Mouse (Mus musculus) left cerebral cortex, adult 9 months (tissue): Measurements from ENCODE around the gene Ttc8.

Experiments used
- DNase-seq, 2 experiments: peaks; one replicate each; pipeline ENCODE4 v3.0.0; 2022; ENCODE audit warnings: low spot score in 2 of 2

Ttc8 gene

DNA sequence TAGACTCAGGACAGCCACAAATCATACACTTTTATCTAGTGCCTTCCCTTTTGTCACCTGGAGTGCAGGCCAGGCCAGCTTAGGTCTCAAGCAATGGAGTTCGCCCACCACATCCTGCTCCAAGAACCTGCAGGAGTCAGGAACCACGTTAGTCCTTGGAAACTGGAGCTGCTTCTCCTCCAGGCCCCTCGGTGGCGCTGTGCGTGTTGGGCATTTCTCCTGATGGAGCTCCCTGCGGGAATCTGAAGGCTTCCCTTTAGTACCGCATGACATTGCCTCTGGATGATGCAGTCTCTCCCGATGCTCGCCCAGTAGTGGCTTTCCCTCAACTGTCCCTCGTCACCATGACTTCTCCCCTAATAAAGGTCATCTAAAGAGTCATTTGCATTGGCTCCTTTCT is 53.1 kb downstream of the Ttc8 start:
- DNase-seq, result no peak

DNA sequence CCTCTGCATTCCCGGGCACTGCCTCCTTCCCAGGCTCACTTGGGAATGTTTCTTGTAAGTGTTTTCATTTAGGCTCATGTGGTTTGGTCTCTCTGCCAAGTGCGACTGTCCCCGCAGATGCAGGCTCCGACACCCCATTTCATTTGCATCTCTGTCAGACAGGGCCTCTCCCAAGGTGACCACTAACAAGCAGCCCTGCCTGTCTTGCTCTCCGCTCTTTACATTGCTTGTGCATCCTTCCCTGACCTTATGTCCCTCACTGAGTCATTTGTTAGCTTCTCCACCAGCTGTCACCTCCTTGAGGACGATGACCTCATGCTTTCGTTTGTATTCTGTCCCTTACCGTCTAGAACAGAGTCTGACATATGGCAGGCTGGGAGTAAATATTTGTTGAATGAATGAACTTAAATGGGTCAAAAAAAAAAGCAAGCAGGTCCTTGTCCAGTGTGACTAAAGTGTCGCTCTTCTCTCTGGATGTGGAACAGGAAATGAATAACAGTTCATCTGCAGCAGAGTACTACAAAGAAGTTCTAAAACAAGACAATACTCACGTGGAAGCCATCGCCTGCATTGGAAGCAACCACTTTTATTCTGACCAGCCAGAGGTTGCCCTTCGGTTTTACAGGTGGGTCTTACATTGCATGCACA is 53.9 kb downstream of the Ttc8 start:
- DNase-seq, result no peak

DNA sequence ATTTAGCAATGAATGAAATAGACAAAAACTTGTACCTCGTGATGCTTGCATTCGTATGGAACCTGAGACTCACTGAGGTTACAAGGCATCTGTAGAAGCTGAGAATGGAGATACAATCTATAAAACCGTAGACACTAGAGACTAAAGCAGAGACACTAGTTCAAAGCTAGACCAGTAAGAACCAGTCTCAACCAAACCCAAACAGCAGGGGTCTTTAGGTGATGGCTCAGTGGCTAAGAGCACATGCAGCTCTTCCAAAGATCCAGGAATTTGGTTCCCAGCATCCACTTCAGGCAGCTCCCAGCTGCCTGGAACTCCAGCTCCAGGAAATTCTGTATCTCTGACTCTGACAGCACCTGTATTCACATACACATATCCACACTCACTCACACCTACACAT is 60.7 kb downstream of the Ttc8 start:
- DNase-seq, result no peak

DNA sequence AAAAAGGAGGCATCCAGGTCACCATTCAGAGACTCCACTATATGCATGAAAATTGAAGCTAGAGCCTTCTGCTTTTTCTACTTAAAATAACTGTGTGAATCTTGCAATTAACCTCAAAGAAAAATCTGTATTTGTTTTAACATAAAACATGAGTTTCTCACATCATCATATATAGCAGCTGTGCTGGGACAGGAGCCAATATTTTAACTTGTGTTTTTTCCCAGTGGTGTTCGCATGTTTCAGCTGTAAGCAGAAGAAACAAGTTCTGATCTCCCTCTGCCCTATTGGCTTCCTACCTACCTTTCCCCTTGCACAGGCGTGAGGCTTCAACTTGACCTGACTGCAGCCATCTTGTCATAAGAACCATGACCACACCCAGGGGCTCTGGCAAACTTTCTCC is 64.4 kb downstream of the Ttc8 start:
- no peak for DNase-seq

DNA sequence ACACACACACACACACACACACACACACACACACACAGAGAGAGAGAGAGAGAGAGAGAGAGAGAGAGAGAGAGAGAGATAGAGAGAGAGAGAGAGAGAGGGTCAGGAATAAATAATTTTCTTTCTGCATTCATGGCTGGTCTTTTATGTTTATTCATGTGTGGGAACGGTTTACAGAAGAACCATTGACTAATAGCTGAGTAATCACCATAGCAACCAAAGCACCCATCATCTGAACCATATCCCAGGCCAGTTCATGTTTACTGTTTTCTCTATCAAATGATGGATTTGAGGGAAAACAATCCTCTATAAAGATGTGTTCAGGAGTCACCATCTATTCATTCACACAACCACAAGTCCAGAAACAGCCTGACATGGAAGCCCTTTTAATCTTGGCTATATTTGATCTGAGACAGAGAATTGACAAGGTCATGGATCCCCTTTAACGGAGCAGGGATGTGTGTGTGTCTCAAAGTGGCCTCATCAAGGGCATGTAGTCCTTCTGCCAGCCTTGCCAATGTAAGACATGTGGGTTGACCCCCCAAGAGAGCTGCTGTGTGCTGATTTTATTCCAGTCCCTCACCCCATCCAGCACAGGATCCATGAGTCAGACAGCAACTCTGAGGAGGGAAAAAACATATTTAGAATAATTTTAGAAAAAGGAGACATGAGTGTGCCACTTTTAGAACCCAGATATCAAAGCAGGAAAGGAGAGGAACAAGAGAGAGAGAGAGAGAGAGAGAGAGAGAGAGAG is 70.9 kb downstream of the Ttc8 start:
- peak in 1 of 2 experiments; percentile 44 for DNase-seq

DNA sequence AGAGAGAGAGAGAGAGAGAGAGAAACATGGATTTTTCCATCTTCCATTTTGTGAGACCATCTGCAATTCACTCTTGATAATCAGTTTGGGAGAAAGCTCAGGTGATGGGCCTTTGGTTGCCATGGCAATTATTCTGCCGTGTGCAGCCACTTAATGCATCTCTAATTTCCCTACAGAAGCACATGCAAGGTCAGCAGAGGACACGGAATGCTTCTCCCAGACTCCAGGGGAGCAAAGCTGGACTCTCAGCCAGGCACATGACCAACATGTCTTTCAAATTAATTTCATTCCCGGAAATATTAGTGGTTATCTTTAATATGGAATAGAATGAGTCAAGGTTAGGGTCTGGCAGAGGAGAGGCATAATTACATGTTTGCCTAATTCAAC is 71.4 kb downstream of the Ttc8 start:
- no peak for DNase-seq

DNA sequence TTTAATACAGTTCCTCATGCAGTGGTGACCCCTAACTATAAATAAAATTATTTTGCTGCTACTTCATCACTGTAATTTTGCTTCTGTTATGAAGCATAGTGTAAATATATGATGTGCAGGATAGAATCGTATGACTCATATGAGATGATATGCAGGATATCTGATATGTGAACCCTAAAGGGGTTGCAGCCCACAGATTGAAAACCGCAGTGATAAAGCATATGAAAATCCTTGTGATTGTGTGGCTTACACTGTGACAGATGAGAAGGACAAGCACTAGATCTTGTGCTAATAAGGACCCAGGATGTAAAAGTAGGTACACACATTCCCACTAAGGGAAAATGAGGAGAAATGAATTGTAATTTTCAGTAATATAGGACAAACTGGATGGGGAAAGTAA is 73.4 kb downstream of the Ttc8 start:
- DNase-seq, result no peak

DNA sequence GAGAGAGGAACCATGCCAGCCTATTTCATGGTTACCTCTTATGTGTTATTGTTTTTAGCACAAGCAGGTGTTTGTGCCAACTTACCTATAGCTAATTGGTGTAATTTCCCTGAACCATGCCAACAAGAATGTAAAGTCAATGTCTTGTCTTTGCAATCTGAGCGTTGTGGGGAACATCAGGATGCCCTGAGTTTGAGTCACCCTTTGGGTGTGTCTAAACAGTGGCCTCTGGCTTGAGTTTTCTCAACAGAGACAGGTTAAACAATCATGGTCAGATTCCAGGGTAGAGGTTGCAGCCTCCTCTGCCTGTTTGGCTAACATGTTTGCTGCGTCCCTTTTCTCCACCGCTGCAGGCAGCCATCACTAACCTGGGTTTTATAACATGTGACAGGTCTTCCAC is 74.0 kb downstream of the Ttc8 start:
- no peak for DNase-seq

DNA sequence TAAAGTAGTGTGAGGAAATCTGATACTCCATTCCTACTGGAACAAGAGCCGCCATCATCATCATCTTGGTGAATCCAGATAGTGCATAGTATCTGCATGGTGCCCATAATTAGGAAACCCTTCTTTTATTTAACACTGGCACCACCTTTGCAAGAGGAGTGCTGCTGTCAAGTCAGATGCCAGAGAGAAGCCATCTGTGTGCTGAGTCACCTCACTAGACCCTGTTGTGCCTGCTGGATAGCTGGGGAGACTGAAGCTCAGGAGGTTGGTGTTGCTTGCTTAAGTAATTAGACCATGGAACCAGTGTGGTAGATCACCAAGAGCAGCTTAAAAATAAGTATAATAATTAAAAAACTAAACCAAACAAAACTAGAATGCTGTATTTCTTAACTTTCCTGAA is 75.5 kb downstream of the Ttc8 start:
- no peak for DNase-seq

DNA sequence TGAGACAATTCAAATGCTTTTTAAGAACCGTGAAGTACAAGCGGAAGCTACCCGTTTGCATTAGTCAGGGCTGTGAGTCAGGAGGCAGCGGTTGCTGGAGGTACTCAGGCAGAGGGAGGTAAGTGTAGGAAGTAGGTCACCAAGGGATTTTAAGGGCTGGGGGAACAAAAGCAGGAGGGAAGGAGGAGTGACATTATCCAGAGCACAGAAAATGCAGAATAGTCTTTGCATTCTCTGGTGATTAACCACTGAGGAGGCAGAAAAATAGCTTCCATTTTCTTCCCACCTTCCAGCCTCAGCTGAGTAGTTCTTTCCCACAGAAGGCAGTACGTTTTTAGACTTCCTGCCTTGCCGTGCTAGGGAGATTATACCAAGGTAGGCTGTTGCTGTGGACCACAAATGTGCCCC is 76.2 kb downstream of the Ttc8 start:
- peak; percentile 60 to 68 for DNase-seq

DNA sequence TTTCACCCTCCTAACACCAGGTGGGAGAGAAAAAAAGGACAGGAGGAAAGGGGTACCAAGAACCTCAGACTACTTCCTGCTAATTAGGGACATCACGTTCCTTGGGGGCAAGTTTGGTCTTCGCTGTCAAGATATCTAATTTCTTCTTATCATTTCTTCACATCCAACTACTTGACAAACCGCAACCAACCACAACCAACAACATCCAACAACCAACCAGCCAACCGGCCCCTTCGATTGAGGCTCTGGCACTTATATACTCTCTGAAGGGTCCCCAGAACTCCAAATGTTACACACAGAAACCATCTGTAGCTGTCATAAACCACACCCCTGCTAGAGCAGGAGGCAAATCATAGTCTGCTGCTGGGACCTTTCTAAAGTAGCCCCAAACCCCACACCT is 76.7 kb downstream of the Ttc8 start:
- DNase-seq, result no peak

DNA sequence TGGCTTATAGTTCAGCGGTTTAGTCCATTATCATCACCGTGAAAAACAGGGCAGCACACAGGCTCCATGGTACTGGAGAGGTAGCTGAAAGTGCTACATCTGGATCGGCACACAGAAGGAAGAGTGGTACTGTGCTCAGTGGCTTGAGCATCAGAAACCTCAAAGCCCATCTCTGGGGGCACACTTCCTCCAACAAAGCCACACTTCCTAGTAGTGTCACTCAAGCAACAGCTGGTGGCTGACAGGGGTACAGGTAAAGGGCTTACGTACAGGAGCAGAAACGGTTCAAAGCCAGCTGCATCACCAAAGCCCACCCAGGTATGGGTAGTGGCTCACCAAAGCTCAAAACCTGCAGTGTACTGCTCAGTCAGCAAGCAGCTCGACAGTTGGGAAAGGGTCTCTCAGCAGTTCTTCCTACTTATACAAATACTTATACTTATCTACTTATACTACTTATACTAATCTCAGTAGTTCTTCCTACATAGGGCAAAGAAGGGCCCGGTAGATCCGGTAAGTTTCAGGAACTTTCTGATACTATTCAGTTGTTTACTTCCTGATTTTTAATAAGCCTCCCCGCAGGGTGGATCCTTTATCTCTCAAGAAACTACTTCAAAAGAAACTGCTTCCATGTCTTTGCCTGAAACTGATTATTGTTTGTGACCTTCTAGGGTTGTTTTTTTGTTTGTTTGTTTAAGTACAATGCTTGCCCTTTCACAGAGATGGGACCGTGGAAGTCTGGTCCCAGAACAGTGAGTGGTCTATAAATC is 78.5 kb downstream of the Ttc8 start:
- no peak for DNase-seq

DNA sequence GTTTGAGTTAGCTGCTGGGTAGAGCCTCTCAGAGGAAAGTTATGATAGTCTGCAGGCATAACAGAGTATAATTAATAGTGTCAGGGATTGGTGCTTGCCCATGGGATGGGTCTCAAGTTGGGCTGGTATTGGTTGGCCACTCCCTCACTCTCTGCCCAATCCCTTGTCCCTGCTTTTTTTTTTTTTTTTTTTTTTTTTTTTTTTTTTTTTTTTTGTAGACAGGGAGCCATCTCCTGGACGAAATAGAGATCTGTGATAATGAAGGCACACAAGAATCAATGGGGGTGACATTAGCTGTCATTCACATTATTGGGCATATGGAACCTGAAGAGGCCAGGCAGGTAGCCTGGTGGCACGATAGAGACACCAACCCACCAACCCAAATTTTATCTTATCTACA is 79.9 kb downstream of the Ttc8 start:
- no peak for DNase-seq

DNA sequence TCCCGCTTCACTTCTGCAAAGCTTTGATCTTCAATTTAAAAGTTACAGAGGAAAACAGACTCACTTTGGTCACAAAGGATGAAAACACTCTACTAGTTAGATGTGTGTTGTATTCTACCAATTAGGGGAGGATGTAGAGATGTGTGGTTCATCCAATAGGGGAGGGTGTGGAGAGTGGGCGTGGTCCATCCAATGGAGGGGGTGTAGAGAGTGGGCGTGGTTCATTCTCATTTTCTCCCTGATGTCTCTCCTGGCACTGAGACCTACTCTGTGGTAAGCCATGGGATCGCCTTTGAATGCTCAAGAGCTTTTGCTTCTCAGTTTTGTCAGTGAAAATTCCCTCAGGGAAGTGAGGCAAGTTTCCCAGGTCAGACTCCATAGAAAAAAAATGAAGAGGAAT is 82.7 kb downstream of the Ttc8 start:
- DNase-seq, result no peak

DNA sequence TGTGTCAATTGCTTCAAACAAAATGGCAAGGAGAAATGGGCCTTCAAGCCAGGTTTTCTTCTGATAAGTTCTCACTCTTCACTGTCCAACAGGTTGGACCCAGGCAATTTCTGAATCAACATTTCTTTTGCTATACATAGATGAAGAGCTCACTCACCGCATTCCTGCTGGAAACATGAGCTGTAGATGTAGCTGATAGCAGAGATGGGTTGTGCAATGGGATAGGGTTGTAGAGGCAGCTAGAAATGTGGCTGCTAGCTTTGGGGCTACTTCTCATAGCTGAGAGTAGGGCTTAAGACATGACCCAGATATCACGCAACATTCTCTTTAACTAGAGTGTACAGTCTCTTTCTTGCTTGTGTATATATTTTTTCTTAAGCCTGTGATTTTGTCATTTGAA is 84.4 kb downstream of the Ttc8 start:
- DNase-seq, result no peak

DNA sequence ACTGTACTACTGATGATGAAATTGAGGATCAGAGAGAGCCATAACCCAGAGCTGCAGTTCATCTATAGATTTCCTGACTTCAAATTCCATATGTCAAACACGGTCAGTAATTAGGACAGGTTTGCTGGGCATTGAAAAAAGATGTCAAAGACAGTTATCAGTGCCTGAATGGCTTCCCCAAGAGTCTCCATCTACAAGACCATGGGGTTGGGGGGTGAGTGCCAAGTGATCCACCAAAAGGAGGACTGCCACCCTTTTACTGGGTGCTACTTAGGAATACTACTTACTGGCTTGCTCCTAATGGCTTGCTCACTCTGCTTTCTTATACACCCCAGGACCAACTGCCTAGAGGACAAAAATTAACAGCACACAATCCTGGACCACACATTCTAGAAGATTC is 88.4 kb downstream of the Ttc8 start:
- no peak for DNase-seq

DNA sequence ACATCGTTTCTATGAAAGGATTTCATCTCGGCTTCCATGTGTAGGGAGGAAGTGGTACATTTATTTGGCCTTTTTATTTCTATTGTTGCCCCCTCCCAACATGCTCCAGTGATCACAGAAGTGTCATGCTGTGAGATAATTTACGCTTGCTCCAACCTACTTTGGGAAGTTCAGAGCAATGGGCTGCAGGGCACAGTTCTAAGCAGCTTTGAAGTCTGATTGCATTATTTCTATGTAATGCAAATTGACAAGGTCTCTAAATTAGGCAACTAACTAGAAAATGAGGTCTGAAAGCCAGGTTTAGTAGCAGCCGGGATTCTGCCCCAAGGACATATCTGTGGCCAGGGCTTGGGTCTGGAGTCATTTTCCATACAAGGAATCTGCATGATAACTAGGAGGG is 89.1 kb downstream of the Ttc8 start:
- DNase-seq, result no peak

DNA sequence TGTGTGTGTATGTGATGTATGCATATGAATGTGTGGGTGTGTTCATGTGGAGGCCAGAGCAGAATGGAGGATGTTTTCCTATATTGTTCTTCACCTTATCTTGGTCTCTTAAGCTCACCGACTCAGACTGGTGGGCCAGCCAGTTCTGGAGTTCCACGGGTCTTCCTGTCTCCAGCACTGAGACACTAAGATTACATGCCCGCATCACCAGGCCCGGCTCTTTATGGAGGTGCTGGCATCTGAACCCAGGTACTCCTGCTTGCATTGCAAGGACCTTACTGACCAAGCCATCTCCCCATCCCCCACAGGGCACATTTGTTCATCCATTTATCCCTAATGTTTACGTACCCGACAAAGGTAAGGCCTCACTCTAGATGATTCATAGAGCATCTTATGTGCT is 89.7 kb downstream of the Ttc8 start:
- no peak for DNase-seq

DNA sequence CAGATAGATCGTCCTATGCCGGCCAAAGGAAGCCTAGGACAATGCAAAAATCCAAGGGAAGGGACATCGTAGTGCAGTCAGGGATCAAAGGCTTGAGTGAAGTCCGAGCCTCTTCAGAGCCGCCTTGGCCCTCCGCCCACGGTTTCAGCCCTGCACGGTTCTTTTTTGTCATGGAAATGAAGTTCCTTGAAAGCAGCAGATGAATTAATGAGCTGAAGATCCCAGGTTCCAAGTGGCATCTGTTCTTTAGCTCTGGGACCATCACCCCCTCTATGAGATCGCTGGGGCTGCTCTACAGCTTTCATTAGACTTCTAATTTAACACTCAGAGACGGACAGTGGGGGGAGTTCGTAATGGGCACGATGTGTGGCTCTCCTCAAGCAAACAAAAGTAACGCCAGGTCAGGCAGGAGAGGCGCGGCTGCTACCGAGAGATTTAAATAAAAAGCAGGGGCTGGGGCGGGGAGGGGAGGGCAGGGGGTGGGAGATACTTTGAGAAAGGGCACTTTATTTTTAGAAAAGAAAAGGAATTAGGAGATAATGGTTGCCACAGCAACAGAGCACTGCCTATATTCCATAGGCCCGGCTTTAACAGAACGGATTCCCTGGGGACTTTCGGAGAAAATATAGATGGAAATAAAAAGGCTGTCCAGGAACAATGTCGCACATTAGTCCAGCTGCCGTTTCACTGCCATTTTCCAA is 90.9 kb downstream of the Ttc8 start:
- DNase-seq, result no peak

DNA sequence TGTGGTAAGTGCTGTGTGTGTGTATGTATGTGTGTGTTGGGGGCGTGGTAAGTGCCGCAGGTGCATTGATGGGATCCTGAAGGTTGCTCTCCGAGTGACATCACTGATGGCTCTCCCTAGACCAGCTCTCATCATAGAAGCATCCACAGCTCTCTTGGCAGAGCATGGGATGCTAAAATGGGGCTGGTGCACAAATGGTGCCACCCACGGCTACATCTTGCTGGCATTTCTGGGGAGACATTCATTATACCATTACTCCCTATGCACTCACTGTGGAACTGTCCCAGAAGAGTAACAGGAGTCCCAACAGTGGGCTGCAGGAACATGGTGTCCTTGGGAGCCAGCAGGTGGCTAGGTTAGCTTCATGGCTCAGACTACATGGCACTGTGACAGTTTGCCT is 95.5 kb downstream of the Ttc8 start:
- DNase-seq, result peak in 1 of 2 experiments; percentile 80

DNA sequence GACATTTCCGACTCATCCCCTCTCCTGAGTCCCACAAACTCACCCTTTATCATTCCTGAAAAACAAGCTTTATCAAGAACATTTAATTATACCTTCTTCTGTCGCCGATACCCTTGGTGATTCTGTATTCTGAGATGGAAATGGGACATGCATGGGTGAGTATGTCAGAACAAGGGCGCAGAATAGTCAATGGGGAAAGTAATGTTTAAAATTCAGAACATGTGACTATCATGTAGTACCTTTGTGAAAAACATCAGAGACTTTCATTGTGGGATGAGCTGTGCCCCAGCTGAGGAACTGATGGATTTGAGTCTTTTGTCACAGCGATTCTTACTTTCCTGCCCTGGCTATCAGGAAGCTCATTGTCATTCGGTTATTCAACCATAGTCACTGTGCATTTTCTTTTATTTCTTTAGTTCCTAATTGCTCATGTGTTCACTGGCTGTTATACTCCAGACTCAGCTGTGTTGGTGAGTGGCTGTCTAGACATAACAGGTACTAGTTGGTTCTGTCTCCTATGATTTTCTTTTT is 104.1 kb downstream of the Ttc8 start:
- no peak for DNase-seq

DNA sequence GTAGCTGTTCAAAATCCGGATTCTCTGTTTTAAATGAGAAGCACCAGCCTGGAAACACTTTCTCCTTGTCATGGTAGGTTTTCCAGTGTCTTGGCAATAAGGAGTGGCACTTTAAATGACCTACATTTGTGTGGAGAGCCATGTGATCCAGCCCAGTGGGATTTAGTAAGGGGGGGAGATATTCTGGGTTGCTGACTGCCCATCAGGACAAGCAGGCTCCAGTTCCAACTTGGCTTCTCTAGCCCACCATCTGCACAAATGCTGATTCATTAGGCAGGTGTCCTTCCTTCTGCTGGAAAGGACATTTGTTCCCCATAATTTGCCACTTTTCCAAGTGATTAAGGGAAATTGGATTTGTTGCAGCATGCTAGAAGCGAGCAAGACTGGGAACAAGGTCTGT is 105.9 kb downstream of the Ttc8 start:
- DNase-seq, result no peak
